Mouse (Mus musculus): ENCODE measurements around the gene H2afz.

The H2afz gene

DNA sequence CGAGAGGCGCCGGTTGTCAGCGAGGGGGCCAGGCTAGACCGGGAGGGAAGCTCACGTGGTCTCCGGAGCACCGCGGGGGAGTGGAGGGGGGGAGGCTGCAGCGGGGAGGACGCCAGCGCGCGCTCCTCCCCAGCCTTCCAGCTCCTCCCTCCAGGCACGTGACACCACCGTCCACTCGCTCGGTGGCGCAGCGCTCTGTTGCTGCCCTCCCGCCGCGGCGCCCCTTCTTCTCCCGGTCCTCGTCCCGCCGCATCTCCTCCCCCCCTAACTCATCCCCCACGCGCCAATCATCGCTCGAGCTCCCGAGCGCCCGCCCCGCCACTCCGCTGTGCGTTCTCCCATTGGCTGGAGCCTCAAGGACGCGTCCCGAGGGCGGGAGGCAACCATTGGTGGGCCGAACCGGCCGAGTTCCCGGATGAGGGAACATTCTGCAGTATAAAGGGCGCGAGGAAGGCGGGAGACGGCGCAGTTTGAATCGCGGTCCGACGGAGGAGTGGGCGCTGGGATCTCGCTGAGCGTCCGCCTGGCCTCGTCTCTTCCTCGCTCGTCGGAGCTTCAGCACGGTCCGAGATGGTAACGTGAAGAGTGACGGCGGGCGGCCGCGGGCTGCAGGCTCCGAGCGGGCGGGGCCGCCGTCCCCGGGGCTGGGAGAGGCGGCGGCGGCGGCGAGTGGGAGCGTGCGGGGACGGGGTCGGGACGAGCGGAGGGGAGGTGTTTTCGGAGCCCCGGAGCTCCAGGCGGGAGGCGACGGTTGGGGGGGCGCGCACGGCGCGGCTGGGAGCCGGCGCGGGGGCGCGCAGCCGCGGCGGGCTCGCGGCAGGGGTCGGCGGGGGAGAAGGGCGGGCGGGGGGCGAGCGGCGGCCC lies at the start of gene H2afz:
Gene H2afz, plus strand, starts transcription at position 364 of the 864 bp plus-strand sequence.
- in situ Hi-C loops (cut with MseI, MboI), result no loop called here

DNA sequence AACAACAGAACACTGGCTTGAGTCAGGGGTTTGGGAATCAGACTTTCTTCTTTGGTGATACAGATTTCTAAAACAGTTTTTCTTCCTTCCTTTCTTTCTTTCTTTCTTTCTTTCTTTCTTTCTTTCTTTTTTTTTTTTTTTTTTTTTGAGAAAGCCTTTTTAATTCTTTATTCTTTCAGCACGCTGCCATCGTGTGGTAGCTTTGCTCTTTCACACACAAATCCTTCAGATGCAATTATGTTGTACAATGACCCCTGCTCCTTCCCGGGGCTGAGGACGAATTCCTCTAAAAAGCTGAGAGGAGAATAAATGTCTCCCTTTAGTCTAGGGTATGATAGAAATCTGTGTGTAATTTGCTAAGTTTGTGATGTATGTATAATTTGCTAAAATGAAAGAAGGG lies 45.6 kb upstream of the H2afz start:
- in situ Hi-C loops (cut with MseI, MboI), result no loop called here

DNA sequence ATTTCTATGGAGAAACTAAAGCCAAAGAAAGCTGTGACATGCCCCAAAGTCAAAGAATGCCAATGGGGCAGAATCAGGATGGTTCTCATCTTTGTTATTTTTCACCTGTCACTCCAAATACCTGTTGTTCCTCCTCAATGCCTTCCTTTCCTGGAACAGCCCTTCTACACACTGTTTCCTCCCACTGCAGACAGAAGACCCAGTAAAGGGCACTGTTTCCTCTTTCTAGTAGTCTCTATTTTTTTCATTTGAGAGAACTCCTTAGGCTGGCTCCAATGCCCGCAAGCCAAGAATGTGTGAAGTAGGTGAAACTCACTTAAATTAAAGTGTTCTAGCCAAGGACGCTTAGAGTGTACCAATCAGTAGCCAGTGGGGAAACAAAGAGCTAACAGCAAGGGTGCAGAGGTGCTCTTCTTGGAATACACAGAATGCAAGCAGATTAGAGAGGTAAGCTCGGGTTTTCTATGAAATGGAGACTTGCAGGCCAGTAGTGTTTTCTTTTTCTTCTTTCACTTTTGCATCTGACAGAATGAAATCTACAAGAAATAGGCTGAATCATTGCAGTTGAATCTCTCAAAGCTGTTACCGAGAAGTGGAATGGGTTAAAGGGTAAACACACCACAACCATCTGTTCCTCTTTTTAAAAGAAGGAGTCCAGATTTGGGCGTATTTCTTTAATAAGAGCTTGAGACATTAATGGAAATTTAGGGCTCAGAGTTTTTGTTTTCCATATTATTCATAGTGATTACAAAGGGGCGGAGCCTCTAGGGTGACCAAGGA lies 43.4 kb upstream of the H2afz start:
- in situ Hi-C loops (cut with MseI, MboI), result no loop called here

DNA sequence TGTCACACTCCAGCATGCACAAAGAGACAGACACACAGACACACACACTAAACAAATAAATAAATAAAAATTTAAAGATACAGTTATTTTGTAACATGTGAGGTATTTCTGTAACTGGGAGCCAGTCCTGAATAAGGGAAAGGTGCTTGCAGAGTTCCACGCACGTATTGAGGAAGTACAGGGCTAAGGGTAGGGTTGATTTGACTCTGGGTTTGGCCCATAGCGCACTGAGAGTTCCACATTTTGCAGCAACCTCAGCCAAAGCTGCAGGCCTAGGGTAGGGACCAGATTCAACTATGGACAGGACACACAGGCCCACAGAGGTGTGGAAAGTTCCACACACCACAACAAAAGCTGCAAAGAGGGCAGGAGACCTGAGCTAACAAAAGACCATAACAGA lies 41.0 kb upstream of the H2afz start:
- in situ Hi-C loops (cut with MseI, MboI), result no loop called here

DNA sequence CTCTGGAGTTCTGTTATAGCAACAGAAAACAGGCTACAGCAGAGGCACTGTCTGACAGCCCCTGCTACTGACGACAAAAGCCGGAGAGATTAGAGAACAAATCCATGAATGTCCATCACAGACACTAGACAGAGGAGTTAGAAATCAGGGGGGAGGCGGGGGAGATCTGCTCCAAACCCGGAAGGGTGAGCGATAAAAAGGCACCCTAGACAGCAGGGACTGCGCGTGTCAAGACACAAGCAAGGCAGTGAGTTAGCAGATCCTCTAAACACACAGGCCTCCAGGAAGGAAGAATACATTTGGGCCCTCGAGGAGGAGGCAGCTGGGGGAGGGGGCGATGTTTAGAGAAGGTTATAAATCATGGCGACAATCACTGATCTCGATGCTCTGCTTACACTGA lies 36.6 kb upstream of the H2afz start:
- in situ Hi-C loops (cut with MseI, MboI), result no loop called here

DNA sequence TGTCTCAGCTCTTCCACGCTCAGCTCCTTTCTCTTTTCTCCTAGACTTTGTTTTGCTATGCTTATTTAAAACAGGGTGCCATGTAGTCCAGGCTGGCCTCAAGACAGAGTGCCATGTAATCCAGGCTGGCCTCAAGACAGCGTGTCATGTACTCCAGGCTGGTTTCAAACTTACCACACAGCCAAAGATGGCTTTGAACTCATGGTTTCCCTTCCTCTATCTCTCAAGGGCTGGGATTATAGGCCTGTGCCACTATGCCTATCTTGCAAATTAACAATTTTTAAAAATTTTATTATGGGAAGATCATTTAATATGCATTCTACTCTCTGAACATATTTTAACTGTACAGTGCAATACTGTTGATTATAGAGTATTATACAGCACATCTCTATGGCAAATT lies 33.1 kb upstream of the H2afz start:
- in situ Hi-C loops (cut with MseI, MboI), result no loop called here

DNA sequence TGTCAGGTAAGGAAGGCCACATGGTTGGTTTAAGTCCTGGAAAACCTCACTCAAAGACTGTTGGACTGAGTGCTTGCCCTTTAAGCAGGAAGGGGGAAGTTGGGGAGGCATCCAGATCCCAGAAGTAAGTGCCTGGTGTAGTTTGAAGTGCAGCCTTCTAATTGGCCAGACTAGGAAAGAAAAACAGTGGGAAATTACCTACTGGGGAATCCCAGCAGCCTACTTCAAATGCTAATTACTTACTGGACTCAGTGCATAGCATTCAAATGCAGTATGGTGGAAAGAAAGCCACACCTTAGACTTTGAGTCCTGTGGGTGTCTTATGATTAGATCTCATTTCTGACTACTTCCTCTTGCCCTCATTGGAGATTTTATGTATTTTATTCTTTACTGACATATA lies 31.2 kb upstream of the H2afz start:
- in situ Hi-C loops (cut with MseI, MboI), result no loop called here

DNA sequence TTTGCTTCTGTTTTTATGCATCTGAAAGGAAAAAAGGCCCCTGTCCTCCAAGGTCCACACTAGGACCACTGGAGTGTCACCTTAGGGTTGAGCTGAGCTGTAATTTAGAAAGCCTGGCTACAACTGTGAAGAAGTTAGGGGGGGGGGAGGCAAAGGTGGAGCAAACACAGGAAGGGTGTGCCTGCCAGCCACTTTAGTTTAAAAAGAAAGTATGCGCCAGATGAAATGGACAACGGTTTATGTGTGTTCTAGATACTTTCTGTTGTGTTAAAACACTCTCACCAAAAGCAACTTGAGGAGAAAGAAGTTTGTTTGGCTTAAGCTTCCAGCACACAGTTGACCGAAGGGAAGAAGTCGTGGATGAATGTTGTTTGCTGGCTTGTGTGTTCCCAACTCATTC lies 30.6 kb upstream of the H2afz start:
- in situ Hi-C loops (cut with MseI, MboI), result no loop called here

DNA sequence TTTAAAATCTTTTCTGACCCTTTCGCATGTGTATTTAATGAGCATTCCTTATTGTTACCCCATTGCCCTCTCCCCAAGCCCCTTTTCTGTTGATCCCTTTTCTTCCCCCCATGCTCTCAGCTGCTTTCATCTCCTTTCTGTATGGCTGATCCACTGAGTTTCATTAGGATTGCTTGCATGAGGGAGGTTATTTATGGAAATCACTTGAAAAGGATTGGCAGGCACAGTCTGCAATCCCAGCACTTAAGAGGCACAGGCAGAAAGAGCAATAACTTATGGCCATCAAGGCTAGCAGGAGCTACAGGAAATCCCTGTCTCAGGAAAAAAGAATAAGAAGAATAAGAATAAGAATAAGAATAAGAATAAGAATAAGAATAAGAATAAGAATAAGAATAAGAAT lies 27.7 kb upstream of the H2afz start:
- in situ Hi-C loops (cut with MseI, MboI), result no loop called here

DNA sequence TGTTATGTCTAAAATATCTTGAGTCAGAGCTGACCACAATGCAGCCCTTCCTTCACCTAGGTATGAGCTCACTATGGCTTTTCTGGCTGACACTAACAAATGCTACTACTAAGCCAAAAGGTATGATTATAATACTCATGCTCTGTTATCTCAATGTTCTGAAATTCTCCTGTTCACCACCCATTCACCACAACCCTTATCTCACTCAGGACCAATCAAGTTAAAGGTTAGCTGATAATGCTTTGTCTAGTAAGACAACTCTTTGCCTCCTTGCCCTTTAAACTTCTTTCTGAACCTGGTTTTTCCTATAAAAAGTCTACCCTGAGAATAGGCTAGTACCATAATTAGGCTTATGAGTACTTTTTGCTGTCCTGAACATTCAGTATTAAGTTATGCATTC lies 26.1 kb upstream of the H2afz start:
- in situ Hi-C loops (cut with MseI, MboI), result no loop called here

DNA sequence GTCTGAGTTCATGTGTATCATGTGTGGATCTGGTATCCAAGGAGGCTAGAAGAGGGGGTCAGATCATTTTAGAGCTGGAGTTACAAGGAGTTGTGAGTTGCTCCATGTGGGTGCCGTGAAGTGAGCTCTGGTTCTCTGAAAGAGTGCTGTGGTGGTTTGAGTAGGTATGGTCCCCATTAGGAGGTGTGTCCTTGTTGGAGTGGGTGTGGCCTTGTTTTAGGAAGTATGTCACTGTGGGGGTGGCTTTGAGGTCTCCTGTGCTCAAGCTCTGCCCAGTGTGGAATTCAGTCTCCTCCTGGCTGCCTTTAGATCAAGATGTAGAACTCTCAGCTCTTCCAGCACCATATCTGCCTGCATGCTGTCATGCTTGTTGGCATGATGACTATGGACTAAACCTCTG lies 21.3 kb upstream of the H2afz start:
- in situ Hi-C loops (cut with MseI, MboI), result no loop called here

DNA sequence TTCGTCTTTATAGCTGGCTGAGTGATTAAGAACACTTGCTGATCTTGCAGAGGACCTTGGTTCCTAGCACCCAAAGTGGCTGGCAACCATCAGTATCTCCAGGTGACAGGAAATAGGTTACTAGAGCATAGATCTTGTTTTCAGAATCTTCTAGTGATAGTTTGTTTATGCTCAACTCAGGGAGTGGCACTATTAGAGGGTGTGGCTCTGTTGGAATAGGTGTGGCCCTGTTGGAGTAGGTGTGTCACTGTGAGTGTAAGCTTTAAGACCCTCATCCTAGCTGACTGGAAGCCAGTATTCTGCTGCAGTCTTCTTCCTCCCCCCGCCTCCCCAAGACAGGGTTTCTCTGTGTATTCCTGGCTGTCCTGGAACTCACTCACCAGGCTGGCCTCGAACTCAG lies 20.0 kb upstream of the H2afz start:
- in situ Hi-C loops (cut with MseI, MboI), result no loop called here

DNA sequence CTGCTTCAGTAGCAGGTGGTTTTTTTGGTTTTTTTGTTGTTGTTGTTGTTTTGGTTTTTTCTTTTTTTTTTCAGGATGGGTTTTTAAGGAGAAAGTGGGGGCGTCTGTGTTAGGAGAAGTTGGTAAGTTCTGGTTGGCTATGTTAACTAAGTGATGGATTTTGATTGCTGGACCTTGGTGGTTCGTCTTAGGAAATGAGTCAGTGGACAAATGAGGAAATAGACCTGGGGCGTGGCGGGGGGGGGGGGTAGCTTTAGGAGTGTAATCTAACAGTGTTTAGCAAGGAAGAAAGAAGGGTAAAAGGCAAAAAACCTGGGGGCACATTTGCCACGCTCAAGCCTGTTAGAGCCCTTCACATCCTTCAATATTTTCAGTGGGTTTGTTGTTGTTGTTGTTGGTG lies 17.7 kb upstream of the H2afz start:
- in situ Hi-C loops (cut with MseI, MboI), result no loop called here

DNA sequence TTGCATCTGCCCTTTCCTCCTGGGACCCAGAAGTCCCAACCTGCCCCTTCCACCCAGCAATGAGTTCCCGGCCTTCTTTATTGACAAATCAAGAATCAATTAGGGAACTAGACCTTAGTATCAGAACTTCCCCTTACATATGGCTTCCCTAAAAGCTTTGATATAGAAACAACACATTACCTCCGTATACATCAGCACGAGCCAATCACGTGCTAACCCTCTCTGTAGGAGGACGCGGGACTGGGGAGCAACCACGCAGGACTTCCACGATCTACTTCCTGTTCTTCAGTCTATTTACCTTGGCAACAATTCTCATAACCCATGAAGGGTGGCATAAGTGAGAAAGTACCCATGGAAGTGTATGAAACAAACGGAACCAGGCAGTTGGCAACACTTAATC lies 15.9 kb upstream of the H2afz start:
- in situ Hi-C loops (cut with MseI, MboI), result no loop called here

DNA sequence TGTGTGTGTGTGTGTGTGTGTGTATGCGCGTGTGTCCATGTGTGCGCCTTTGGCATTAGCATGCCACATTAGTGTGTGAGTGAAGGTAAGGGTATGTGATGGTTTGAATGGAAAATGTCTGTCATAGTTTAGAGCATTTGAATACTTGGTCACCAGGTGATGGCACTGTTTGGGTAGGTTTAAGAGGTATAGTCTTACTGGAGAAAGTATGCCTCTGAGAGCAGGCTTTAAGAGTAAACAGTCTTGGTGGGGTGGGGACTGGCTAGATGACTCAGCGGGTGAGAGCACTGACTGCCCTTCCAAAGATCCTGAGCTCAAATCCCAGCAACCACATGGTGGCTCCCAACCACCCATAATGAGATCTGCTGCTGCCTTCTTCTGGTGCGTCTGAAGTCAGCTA lies 14.6 kb upstream of the H2afz start:
- in situ Hi-C loops (cut with MseI, MboI), result loop anchor here in 1 of 2 experiments (10.0 kb wide), 1 partner anchor 75 kb away; no protein-coding TSS in a partner anchor

DNA sequence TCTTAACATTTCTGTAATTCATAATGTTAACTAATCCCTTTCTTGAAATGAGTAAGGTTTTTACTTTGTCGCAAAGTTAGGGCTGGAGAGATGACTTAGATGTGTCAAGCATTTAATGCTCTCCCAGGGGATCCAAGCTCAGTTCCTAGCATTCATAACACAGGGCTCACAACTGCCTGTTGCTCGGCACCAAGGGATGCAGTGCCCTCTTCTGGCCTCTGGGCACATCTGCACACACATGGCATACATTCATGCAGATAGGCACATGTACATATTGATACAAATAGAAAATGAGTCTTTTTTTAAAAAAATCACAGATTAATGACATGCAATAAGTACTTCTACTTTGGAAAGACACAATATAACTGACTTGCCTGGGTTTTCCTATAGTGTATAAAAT lies 13.1 kb upstream of the H2afz start:
- in situ Hi-C loops (cut with MseI, MboI), result loop anchor here in 1 of 2 experiments (10.0 kb wide), 1 partner anchor 76 kb away; no protein-coding TSS in a partner anchor

DNA sequence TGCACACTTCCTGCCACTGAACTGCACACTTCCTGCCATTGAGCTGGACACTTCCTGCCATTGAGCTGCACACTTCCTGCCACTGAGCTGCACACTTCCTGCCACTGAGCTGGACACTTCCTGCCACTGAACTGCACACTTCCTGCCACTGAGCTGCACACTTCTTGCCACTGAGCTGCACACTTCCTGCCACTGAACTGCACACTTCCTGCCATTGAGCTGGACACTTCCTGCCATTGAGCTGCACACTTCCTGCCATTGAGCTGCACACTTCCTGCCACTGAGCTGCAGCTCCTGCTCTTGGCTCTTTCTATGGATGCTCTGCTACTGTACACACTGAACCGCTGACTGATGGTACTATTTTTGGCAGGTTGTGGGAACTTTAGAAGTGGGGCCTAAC lies 11.3 kb upstream of the H2afz start:
- in situ Hi-C loops (cut with MseI, MboI), result loop anchor here in 1 of 2 experiments (10.0 kb wide), 1 partner anchor 78 kb away; no protein-coding TSS in a partner anchor

DNA sequence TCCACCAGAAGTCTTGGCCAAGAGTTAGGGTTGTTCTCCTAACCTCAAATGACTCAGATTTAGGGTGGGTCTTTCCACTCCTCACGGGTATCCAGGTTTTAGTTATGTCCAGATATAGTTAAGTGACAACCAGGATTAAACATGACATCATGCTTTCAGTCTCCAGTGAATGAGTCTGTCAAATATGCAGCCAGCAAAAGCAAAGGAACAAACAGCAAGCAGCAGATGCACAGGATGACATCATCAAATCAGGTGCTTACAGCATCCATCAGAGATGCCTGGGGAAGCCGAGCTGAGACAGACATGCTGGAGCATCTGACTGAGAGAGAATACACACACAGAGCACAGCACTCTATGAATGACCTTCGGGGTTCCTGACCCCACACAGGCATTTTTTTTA lies 9.0 kb upstream of the H2afz start:
- in situ Hi-C loops (cut with MseI, MboI), result loop anchor here in 1 of 2 experiments (10.0 kb wide), 1 partner anchor 81 kb away; no protein-coding TSS in a partner anchor

DNA sequence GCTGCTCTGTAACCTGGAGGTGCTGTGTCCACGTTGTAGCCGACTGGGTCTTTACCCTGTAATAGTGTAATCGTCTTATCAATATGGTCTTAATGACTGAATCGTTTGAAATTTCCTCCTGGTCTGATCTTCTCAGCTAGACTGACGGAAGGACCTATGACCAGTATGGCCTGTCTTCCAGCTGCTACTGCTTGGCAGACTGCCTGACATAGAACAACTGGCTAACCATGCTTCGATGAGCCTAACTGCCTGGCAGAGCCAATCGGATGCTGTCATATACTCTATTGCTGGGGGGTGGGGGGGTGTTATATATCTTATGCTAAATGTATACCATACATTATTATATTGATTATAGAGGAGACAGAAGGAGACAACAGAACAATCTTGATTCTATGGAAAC lies 8.2 kb upstream of the H2afz start:
- in situ Hi-C loops (cut with MseI, MboI), result loop anchor here in 1 of 2 experiments (10.0 kb wide), 1 partner anchor 81 kb away; no protein-coding TSS in a partner anchor

DNA sequence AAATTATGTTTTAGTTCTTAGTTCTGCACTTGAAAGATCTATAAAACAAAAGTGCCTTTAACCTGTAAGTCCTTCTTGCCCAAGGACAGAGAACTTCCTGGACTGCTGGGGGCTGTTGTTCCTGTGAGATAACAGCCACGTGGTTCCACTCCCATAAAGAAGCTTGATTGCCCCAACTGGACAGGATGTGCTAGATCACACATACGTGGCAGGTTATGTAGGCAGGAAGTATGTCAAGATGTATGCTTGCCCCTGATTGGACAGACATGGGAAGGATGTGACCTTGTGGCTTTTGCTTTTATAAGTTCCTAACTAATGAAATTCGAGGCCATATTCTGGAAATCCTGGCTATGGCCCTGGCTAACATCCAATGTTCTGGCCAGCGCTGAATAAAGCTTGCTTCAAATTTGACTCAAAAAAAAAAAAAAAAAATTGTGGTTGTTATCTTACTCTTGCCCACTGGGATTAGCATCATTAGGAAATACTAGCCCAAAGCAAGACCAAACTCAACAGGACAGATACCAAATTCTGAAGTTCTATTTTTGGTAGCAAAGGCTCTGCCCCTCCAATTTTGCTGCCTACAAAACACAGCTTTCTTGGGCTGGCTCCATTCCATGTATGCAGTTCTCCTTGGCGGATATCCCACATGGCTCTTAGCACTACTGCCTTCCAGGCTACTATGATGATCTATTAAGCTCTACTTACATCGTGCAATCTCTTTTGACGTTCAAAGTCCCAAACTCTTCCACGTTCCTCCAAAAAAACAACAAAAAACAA lies 3.7 kb upstream of the H2afz start:
- in situ Hi-C loops (cut with MseI, MboI), result no loop called here

DNA sequence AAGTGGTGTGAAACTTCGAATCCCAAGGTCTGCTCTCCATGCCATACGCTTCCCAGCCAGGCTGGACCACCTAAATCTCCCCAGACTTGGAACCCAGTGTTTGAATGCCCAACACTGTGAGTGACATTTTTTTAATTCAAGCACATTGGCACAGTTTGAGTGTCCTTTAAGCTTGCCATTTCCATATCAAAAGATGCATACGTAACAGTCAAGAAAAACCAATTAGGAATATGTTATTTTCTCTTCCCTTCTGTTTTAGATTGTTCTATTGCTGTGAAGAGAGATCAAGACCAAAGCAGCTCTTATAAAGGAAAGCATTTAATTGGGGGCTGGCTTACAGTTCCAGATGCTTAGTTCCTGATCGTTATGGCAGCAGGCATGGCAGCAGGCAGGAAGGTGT lies 2.9 kb upstream of the H2afz start:
- in situ Hi-C loops (cut with MseI, MboI), result no loop called here

DNA sequence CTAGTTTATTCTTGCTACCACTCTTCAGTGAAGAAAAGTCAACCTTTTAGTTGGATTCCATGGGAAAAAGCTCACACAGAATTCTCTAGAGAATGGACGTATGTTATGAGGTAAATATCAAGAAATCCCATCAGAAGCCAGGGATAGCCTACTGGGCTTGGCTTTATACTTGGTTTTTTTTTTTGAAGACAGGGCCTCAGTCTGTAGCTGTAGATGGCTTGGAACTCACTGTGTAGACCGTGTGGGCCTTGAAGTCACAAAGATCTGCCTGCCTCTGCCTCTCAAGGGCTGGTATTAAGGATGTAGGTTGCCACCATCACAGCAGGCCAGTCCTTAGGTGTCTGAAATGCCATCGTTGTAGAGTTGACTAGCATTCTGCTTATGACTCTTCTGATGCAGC lies 1.7 kb upstream of the H2afz start:
- in situ Hi-C loops (cut with MseI, MboI), result no loop called here

Data from mouse trophoblast stem cell (cell line).